Mouse (Mus musculus) intestine, postnatal 0 days (tissue): ENCODE data around the gene Pou2f1. TPM values are rescaled to one million over a fixed set of nuclear protein-coding genes. Genes with fewer than 3 reads are reported as not detected.

Experiments
- ATAC-seq: fragments of 200-750 bp; cut with Nextera tagmentation; 2 replicates; pipeline ENCODE4 v1.8.0; 2017; ENCODE audit warnings: mild to moderate bottlenecking, moderate TSS enrichment, moderate library complexity
- H3K27ac ChIP-seq: fragments of 300-500 bp; sonication (generic); 2 replicates; pipeline ENCODE4 v1.5.1; 2014; ENCODE audit warnings: mild to moderate bottlenecking, low read depth, low read length, moderate library complexity
- H3K27me3 ChIP-seq: fragments of 300-500 bp; sonication (generic); replicated peaks from 2 replicates; pipeline ENCODE4 v1.6.1; 2014; ENCODE audit warnings: low read length, mixed read lengths; ENCODE audit not compliant: control insufficient read depth, insufficient read depth
- H3K36me3 ChIP-seq: fragments of 300-500 bp; sonication (generic); 2 replicates; pipeline ENCODE4 v1.6.1; 2014; ENCODE audit warnings: mild to moderate bottlenecking, moderate library complexity; ENCODE audit not compliant: control insufficient read depth, insufficient read depth
- H3K4me1 ChIP-seq: fragments of 300-500 bp; sonication (generic); replicated peaks from 2 replicates; pipeline ENCODE4 v1.6.1; 2014; ENCODE audit warnings: antibody characterized with exemption, low read length, mixed read lengths; ENCODE audit not compliant: control insufficient read depth, insufficient read depth
- H3K4me2 ChIP-seq: fragments of 300-500 bp; sonication (generic); replicated peaks from 2 replicates; pipeline ENCODE4 v1.6.1; 2014; ENCODE audit warnings: low read depth, mild to moderate bottlenecking, moderate library complexity
- H3K4me3 ChIP-seq: fragments of 300-500 bp; sonication (generic); 2 replicates; pipeline ENCODE4 v1.5.1; 2014; ENCODE audit warnings: low read depth, low read length
- H3K9ac ChIP-seq: fragments of 300-500 bp; sonication (generic); 2 replicates; pipeline ENCODE4 v1.6.1; 2014; ENCODE audit warnings: mild to moderate bottlenecking, low read depth, low read length
- H3K9me3 ChIP-seq: fragments of 300-500 bp; sonication (generic); 2 replicates; pipeline ENCODE4 v1.6.1; 2016; ENCODE audit warnings: mixed run types; ENCODE audit not compliant: control insufficient read depth
- CTCF ChIP-seq: sonication (generic); IDR thresholded peaks from 2 replicates; pipeline ENCODE4 v1.5.1; 2016; ENCODE audit warnings: low read depth, mild to moderate bottlenecking, control low read depth, antibody characterized with exemption, moderate library complexity
- WGBS: fragments of 180-500 bp; shearing (Covaris S2); extraction: QIAGEN DNeasy Blood & Tissue Kit; methylation state at CpG from one replicate; pipeline ENCODE4 v1.1.7; 2014; 5-methylcytosine and 5-hydroxymethylcytosine counted together
- polyA plus RNA-seq: library from polyadenylated mRNA; unstranded; fragments of >200 nt; fragmentation: Nextera tagmentation; extraction: Ambion mirVana; gene quantifications from 2 replicates; pipeline ENCODE4 v1.2.1, GENCODE M21; 2015

Pou2f1 gene
- polyA plus RNA-seq, 1 experiment from 2014 or later, result 6.1 TPM

DNA sequence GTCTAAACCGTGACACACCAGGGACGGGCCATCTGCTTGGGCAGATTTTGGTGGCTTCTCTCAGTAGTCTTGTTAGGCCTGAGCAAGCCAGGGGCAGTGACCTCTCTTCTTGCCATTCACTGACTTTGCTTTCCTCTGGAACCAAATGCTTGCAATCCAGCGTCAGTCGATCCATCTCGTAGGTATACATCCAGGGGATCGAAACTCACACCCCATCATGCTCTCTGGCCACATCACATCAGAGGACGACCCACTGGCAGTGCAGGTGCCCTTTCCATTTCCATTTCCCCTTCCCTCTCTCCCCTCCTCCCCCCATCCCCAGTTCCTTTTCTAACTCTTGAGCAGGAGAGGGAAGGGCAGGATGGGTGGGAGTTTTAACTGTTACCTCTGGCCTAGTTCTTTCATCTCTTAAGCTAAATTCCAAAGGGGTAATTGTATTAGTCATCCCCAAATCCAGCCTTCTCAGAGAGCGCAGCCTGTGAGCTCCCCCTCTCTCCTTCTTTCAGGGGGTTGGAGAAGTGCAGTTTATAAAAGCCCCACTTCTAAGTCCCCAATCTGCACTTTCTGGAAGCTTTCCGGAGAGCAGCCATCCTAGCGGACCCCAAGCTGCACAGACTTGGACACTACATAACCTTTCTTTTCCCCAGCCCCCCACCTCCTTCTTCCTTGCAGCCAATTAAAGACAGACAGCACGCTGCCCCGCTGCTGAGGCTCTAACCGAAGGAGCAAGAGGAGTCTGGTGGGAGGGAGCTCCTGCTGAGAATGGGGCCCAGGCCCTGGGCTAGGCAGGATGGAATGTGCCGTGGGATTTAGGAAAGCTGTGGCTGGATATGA lies 42.8 kb upstream of the Pou2f1 start:
- Histone ChIP-seq H3K36me3 (no peaks in the 10 kb centered on the region), H3K4me2 (no peak overlapping the region), H3K4me3 (no peak overlapping the region), H3K27ac (no peak overlapping the region), H3K4me1 (no peaks in the 10 kb centered on the region; the same call in 1 of the 2 replicates), H3K9ac (no peak overlapping the region), H3K27me3 (no peaks in the 10 kb centered on the region), H3K9me3 (no peaks in the 10 kb centered on the region)
- no peak for TF ChIP-seq CTCF
- 66% methylated on average over 14 of the region's 14 CpGs for WGBS
- ATAC-seq, result no peak

DNA sequence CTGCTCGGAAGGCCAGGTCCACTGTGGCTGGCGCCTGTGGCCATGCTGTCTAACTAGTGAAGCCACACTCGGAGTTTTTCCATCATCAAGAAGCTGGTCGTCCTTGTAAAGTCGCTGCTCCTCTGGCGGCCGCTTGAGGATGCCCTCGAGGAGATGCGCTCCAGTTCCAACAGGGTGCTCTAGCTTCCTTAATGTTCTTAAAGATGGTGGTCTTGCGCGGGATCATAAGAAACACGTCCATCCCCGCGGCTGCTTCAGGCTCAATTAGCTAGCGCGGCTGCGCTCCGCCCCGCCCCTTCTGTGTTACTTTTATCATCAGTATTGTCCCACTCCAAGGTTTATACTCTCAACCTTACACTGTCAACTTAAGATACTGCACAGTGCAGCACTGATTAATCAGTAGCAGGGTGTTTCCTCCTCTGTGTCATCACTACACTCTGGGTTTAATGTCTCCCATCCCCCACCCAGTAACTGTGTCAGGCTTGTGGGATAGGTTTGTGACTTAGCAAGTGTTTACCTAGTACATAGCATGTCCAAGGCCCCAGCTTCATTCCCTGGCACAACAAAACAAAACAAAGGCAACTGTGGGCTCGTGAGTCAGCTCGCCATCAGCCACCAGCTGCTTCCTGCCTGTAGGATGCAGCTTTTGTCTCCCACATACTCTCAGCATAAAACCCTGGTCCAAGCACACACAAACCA lies 41.1 kb upstream of the Pou2f1 start:
- Histone ChIP-seq H3K9ac (no peak overlapping the region), H3K36me3 (no peaks in the 10 kb centered on the region), H3K4me2 (no peak overlapping the region), H3K9me3 (no peaks in the 10 kb centered on the region), H3K4me1 (no peaks in the 10 kb centered on the region; the same call in 1 of the 2 replicates), H3K4me3 (no peak overlapping the region), H3K27me3 (no peaks in the 10 kb centered on the region), H3K27ac (no peak overlapping the region)
- no peak for TF ChIP-seq CTCF
- 59% methylated on average over 21 of the region's 21 CpGs for WGBS
- no peak for ATAC-seq

DNA sequence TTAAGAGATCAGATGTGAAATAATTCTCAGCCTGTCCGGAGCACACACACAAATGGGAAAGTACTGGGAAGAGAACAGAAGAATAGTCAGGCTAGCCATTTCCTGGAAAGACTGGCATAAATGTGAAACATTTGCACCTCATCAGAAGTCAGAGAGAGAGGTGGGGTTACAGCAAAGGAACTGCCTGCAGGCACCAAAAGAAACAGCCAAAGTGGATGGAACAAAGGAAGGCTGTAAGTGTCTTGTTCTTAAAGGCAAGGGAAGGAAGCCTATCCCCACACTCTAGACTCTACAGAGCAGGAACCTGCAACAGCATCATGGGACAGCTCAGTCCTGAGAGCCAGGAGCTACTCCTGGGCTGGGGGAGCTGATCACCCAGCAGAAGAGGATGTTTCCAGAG lies 39.0 kb upstream of the Pou2f1 start:
- Histone ChIP-seq H3K4me3 (no peak overlapping the region), H3K27me3 (no peaks in the 10 kb centered on the region), H3K4me1 (no peaks in the 10 kb centered on the region), H3K9ac (no peak overlapping the region), H3K9me3 (no peaks in the 10 kb centered on the region), H3K4me2 (no peak overlapping the region), H3K27ac (no peak overlapping the region), H3K36me3 (no peaks in the 10 kb centered on the region)
- TF ChIP-seq CTCF, result no peak
- no peak for ATAC-seq
- 69% methylated on average over 1 of the region's 1 CpGs for WGBS

DNA sequence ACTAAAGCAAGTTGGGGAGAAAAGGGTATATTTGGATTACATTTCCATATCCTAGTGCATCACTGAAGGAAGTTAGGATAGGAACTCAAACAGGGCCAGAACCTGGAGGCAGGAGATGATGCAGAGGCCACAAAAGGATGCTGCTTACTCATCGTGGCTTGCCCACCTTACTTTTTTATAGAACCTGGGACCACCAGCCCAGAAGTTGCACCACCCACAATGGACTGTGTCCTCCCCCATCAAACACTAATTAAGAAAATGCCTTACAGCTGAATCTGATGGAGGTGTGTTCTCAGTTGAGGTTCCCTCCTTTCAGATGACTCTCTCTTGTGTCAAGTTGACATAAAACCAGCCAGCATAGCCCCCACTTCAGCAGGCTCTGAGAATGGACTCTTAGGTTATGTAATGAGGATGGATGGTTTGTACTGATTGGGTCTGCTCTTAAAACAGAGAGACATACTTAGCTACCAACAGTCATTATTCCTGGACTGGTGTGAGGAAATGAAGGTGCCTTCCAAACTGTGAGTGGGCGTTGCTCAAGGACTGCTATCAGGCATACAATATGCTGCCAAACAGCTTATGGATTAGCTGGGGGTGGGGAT lies 36.4 kb upstream of the Pou2f1 start:
- ATAC-seq, result no peak
- WGBS, result 72% methylated on average over 2 of the region's 2 CpGs
- Histone ChIP-seq H3K27me3 (no peaks in the 10 kb centered on the region), H3K9ac (no peak overlapping the region), H3K4me1 (no peaks in the 10 kb centered on the region), H3K4me2 (no peak overlapping the region), H3K4me3 (no peak overlapping the region), H3K9me3 (no peaks in the 10 kb centered on the region), H3K27ac (no peak overlapping the region), H3K36me3 (no peaks in the 10 kb centered on the region)
- no peak for TF ChIP-seq CTCF

DNA sequence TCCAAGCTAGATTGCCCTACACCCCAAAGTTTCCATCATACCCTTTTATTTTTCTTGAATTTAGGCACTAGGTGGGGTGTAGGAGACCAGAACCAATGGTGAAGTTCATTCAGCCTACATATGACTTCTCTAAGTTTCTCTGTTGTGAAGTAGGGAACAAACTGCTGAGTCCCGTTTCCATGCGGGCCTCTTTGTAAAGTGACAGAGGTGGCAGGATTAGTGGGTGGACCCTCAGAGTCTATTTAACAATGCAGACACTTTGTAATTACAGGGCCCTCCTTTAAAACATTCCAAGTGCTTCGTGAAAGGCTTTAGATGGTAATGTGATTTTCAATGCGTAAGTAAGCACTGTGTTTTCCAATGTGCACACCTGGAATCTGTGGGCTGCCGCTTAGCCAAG lies 32.6 kb upstream of the Pou2f1 start:
- TF ChIP-seq CTCF, result no peak
- no peaks in the 10 kb centered on the region for H3K36me3 ChIP-seq
- no peak overlapping the region for H3K4me2 ChIP-seq
- H3K4me3 ChIP-seq, result no peak overlapping the region
- H3K27ac ChIP-seq, result no peak overlapping the region
- WGBS, result 56% methylated on average over 5 of the region's 5 CpGs
- no peaks in the 10 kb centered on the region for H3K27me3 ChIP-seq
- no peaks in the 10 kb centered on the region for H3K9me3 ChIP-seq
- no peaks in the 10 kb centered on the region for H3K4me1 ChIP-seq
- no peak for ATAC-seq
- H3K9ac ChIP-seq, result no peak overlapping the region
